Mouse (Mus musculus) kidney, postnatal 0 days (tissue): ENCODE measurements around the gene Atp5c1. TPM values are rescaled to one million over a fixed set of nuclear protein-coding genes. Genes with fewer than 3 reads are reported as not detected.

Source experiments
- ATAC-seq: fragments of 200-750 bp; cut with Nextera tagmentation; replicated peaks from 2 replicates; pipeline ENCODE4 v1.8.0; 2017; ENCODE audit warnings: low read depth, moderate number of reproducible peaks, moderate TSS enrichment, moderate library complexity; ENCODE audit not compliant: low FRiP score
- DNase-seq: peaks from one replicate; pipeline ENCODE4 v3.0.0-alpha.2; 2016; ENCODE audit warnings: low spot score
- H3K27ac ChIP-seq: fragments of 300-500 bp; sonication (generic); 2 replicates; pipeline ENCODE4 v1.5.1; 2014; ENCODE audit warnings: mild to moderate bottlenecking
- H3K27me3 ChIP-seq: fragments of 300-500 bp; sonication (generic); 2 replicates; pipeline ENCODE4 v1.6.1; 2014; ENCODE audit warnings: low read length, mixed read lengths; ENCODE audit not compliant: insufficient read depth
- H3K36me3 ChIP-seq: fragments of 300-500 bp; sonication (generic); 2 replicates; pipeline ENCODE4 v1.6.1; 2014; ENCODE audit warnings: low read length, mixed read lengths; ENCODE audit not compliant: insufficient read depth
- H3K4me1 ChIP-seq: fragments of 300-500 bp; sonication (generic); replicated peaks from 2 replicates; pipeline ENCODE4 v1.6.1; 2014; ENCODE audit warnings: antibody characterized with exemption, low read length, mixed read lengths; ENCODE audit not compliant: insufficient read depth
- H3K4me2 ChIP-seq: fragments of 300-500 bp; sonication (generic); 2 replicates; pipeline ENCODE4 v1.6.1; 2014; ENCODE audit warnings: mild to moderate bottlenecking, low read length, moderate library complexity, mixed read lengths
- H3K4me3 ChIP-seq: fragments of 300-500 bp; sonication (generic); replicated peaks from 2 replicates; pipeline ENCODE4 v1.5.1; 2014; ENCODE audit warnings: low read depth, low read length
- H3K9ac ChIP-seq: fragments of 300-500 bp; sonication (generic); 2 replicates; pipeline ENCODE4 v1.6.1; 2014; ENCODE audit warnings: low read depth, low read length
- H3K9me3 ChIP-seq: fragments of 300-500 bp; sonication (generic); replicated peaks from 2 replicates; pipeline ENCODE4 v1.6.1; 2016; ENCODE audit warnings: low read length, inconsistent platforms, mixed read lengths
- CTCF ChIP-seq: IDR thresholded peaks from 2 replicates; pipeline ENCODE4 v1.5.1; 2016; ENCODE audit warnings: antibody characterized with exemption, low read depth, mild to moderate bottlenecking, moderate library complexity
- WGBS: fragments of 180-500 bp; shearing (Covaris S2); extraction: QIAGEN DNeasy Blood & Tissue Kit; methylation state at CpG from one replicate; pipeline ENCODE4 v1.1.7; 2014; 5-methylcytosine and 5-hydroxymethylcytosine counted together
- polyA plus RNA-seq: library from polyadenylated mRNA; unstranded; fragments of >200 nt; fragmentation: Nextera tagmentation; extraction: Ambion mirVana; gene quantifications from 2 replicates; pipeline ENCODE4 v1.2.1, GENCODE M21; 2015

Atp5c1 gene
- polyA plus RNA-seq, result 1,000 and 1,009 TPM in 2 replicates

DNA sequence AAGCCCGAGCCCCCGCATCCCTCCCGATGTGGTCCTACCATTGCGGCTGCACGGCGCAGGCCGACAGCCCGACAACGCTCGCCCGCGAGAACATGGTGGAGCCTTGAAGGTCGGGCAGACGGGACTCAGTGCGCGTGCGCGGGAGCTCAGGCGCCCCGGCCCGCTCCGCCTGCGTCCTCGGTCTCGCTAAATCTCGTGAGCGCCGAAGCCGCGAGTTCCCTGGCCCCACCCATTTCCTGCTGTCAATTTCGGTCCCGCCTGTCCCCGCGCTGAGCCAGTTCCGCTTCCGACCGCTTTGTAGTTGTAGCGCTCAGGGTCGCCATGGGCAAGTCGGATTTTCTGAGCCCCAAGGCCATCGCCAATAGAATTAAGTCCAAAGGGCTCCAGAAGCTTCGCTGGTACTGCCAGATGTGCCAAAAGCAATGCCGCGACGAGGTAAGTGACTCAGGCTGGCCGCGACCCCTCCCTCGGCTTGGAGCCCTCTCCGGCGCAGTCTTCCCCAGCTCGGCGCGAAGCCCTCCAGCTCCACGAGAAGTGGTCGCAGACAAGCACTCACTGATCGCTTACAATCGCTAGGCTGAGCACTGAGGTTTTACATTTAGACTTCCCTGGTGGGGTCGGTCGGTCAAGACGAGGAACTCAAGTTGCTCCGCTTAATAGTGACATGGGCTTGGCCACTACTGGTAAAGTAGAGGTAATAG lies at the start of gene Atp5c1, which contains the start of gene Kin:
Gene Atp5c1, minus strand, starts transcription at position 201 of the 701 bp plus-strand sequence.
Gene Kin, plus strand, starts transcription at position 284 of the 701 bp plus-strand sequence.
- Histone ChIP-seq H3K9me3 (no peaks in the 10 kb centered on the region), H3K27me3 (no peaks in the 10 kb centered on the region), H3K4me2 (peak within 1 kb of the TSS; percentile 74), H3K9ac (peak within 1 kb of the TSS; percentile 99), H3K4me3 (peak within 1 kb of the TSS; percentile 83), H3K4me1 (peaks cover 18% of the 10 kb centered on the region; the same call in 1 of the 2 replicates), H3K27ac (peak within 1 kb of the TSS; percentile 97), H3K36me3 (0 out of 2 replicates have a peak, but pooled peaks cover 4% of the 10 kb centered on the region)
- ATAC-seq (peak; percentile 94), DNase-seq (peak; percentile 99)
- under 1% methylated on average over 61 of the region's 61 CpGs for WGBS
- peak; percentile 51 for TF ChIP-seq CTCF

DNA sequence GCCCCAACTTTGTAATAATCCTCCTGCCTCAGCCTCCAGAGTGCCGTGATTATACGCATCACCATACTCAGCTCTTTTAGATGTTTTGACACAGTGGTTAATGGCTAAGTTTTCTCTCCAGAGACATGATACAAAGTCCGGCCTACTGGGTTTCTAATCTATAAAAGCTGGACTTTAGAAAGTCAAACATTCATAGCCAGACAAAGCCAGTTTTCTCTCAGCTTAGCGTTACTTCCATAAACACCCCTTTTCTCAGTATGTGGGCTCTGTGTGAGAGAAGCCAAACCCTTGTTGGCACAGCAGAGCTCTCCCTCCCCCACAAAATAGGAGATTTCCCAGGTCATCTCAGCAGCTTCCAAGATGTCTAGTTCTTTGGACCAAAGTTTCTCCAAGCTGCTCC lies 48.3 kb upstream of the Atp5c1 start:
- no peaks in the 10 kb centered on the region for H3K4me1 ChIP-seq
- H3K4me2 ChIP-seq, result no peak overlapping the region
- H3K27ac ChIP-seq, result no peak overlapping the region
- H3K9me3 ChIP-seq, result no peaks in the 10 kb centered on the region
- H3K36me3 ChIP-seq, result no peaks in the 10 kb centered on the region
- TF ChIP-seq CTCF, result no peak
- ATAC-seq (no peak), DNase-seq (no peak)
- 89% methylated on average over 4 of the region's 4 CpGs for WGBS
- H3K9ac ChIP-seq, result no peak overlapping the region
- H3K27me3 ChIP-seq, result no peaks in the 10 kb centered on the region
- H3K4me3 ChIP-seq, result no peak overlapping the region

DNA sequence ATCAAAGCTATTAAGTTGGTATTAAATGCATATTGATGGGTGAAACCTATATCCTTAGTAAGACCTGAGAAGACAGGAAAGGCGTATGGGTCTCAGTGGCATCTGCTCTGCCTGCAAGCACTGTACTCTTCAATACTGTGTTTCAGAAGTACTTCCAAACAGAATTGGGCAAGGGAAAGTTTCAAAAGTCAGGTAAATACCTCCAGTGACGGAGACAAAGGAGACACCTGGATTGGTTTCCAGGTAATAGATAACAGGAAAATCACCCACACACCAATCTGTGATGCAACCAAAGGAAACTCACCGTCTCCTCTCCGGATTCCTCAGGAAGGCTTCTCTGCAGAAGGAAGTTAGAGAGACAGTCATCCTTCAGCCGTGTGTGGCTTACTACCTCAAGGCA lies 47.2 kb upstream of the Atp5c1 start:
- Histone ChIP-seq H3K27me3 (no peaks in the 10 kb centered on the region), H3K4me3 (no peak overlapping the region), H3K36me3 (no peaks in the 10 kb centered on the region), H3K9ac (no peak overlapping the region), H3K9me3 (no peaks in the 10 kb centered on the region), H3K4me2 (no peak overlapping the region), H3K27ac (no peak overlapping the region), H3K4me1 (no peaks in the 10 kb centered on the region)
- ATAC-seq, result no peak
- TF ChIP-seq CTCF, result no peak
- no peak for DNase-seq
- 92% methylated on average over 5 of the region's 5 CpGs for WGBS

DNA sequence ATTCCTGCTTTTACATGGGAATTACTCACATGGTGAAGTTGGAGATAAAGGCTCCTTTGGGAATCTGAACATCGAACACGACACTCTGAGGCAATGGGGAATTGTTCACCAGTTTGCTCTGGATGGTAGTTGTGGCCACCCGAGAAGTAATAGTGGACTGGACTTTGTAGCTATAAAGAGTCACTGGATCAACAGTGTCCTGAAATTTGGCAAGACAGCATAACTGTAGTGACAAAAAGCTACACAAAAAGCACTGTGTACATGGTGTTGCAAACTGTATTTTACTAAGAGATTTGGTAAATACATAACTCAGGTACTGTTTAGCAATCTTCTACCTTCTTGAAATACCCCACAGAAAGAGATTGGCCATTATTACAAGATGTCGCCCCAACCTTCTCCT lies 45.8 kb upstream of the Atp5c1 start:
- DNase-seq, result no peak
- 95% methylated on average over 4 of the region's 4 CpGs for WGBS
- H3K36me3 ChIP-seq, result no peaks in the 10 kb centered on the region
- no peaks in the 10 kb centered on the region for H3K27me3 ChIP-seq
- TF ChIP-seq CTCF, result no peak
- no peaks in the 10 kb centered on the region for H3K4me1 ChIP-seq
- no peak overlapping the region for H3K27ac ChIP-seq
- no peak overlapping the region for H3K9ac ChIP-seq
- no peak overlapping the region for H3K4me3 ChIP-seq
- no peak for ATAC-seq
- H3K9me3 ChIP-seq, result no peaks in the 10 kb centered on the region
- no peak overlapping the region for H3K4me2 ChIP-seq

DNA sequence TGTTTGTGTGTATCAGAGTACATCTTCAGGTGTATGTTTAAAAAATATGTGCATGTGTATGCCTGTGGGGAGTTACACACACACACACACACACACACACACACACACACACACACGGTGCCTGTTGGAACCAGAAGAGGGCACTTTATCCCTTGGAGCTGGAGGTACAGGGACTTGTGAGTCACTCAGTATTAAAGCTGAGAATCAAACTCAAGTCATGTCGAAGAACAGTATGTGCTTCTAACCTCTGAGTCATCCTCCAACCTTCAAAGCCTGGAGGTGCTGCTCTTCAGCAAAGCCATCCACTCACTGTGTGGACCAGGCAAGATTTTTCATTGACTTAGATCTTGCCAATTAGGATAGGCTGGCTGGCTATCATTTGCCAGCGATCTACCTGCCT lies 41.5 kb upstream of the Atp5c1 start:
- H3K4me1 ChIP-seq, result no peaks in the 10 kb centered on the region
- ATAC-seq (no peak), DNase-seq (no peak)
- 60% methylated on average over 3 of the region's 3 CpGs for WGBS
- no peak overlapping the region for H3K4me2 ChIP-seq
- TF ChIP-seq CTCF, result no peak
- H3K36me3 ChIP-seq, result no peaks in the 10 kb centered on the region
- no peaks in the 10 kb centered on the region for H3K27me3 ChIP-seq
- H3K27ac ChIP-seq, result no peak overlapping the region
- no peak overlapping the region for H3K9ac ChIP-seq
- no peak overlapping the region for H3K4me3 ChIP-seq
- no peaks in the 10 kb centered on the region for H3K9me3 ChIP-seq

DNA sequence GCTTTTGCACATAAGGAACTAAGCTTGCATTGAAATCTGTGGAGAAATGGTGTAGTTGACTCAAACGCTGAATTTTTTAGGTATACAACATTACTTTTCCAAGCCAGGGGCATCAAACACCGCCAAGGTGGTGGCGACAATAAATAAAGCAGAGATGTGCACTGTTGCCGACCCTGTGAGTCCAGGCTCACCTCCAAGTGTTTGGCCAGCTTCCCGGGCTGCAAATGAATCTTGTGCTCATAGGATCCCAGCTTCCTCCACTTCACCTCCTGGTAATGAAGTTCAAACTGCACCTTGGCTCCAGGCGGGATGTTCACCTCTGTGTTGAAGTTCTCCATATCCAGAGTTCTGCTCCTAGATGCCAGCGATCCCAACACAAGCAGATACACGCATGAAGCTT lies 39.0 kb upstream of the Atp5c1 start:
- no peaks in the 10 kb centered on the region for H3K36me3 ChIP-seq
- no peaks in the 10 kb centered on the region for H3K4me1 ChIP-seq
- H3K27me3 ChIP-seq, result no peaks in the 10 kb centered on the region
- H3K9ac ChIP-seq, result no peak overlapping the region
- H3K4me3 ChIP-seq, result no peak overlapping the region
- DNase-seq, result no peak
- no peak for ATAC-seq
- TF ChIP-seq CTCF, result no peak
- H3K4me2 ChIP-seq, result no peak overlapping the region
- H3K27ac ChIP-seq, result no peak overlapping the region
- 69% methylated on average over 8 of the region's 8 CpGs for WGBS
- no peaks in the 10 kb centered on the region for H3K9me3 ChIP-seq
